Mouse (Mus musculus) MEL (cell line): ENCODE data around the gene Ddx49. TPM values are rescaled to one million over a fixed set of nuclear protein-coding genes. Genes with fewer than 3 reads are reported as not detected.

Experiments used
- DNase-seq: peaks from one replicate; pipeline ENCODE4 v3.0.0; 2011; ENCODE audit warnings: low read depth, low spot score
- H3K27ac ChIP-seq: 2 replicates; pipeline ENCODE4 v1.5.1; 2012; ENCODE audit warnings: low read depth, mild to moderate bottlenecking, control low read depth, low read length, moderate library complexity; ENCODE audit not compliant: control insufficient read depth
- H3K27me3 ChIP-seq, 2 experiments: fragments of 150-350 bp in 1 of 2; sonication (generic) in 1 of 2; 2 replicates each; pipeline ENCODE4 v1.6.1; 2012; ENCODE audit warnings: low read length in 2 of 2, mild to moderate bottlenecking in 2 of 2, improper control_type of control experiment in 1 of 2, moderate library complexity in 1 of 2; ENCODE audit not compliant: insufficient read depth in 2 of 2, control insufficient read depth in 1 of 2
- H3K36me3 ChIP-seq, 2 experiments: 2 replicates each; pipeline ENCODE4 v1.6.1; 2012 to 2014; ENCODE audit warnings: low read length in 2 of 2, improper control_type of control experiment in 1 of 2, inconsistent platforms in 1 of 2, mild to moderate bottlenecking in 1 of 2; ENCODE audit not compliant: insufficient read depth in 2 of 2, control insufficient read depth in 1 of 2
- H3K4me1 ChIP-seq, 2 experiments: fragments of 150-350 bp in 1 of 2; sonication (generic) in 1 of 2; 2 replicates each; pipeline ENCODE4 v1.6.1; 2012; ENCODE audit warnings: low read length in 2 of 2, improper control_type of control experiment in 1 of 2, mild to moderate bottlenecking in 1 of 2; ENCODE audit not compliant: insufficient read depth in 2 of 2, control insufficient read depth in 1 of 2
- H3K4me3 ChIP-seq, 2 experiments: fragments of 150-350 bp in 1 of 2; sonication (generic) in 1 of 2; 2 replicates each; pipeline ENCODE4 v1.5.1; 2012; ENCODE audit warnings: low read depth in 2 of 2, low read length in 2 of 2, mild to moderate bottlenecking in 2 of 2, moderate library complexity in 2 of 2, control low read depth in 1 of 2, improper control_type of control experiment in 1 of 2; ENCODE audit not compliant: control insufficient read depth in 1 of 2, insufficient read depth in 1 of 2
- H3K79me2 ChIP-seq: 2 replicates; pipeline ENCODE4 v1.6.1; 2012; ENCODE audit warnings: mild to moderate bottlenecking, low read length, moderate library complexity; ENCODE audit not compliant: control insufficient read depth, poor library complexity, insufficient read depth
- H3K9ac ChIP-seq: 2 replicates; pipeline ENCODE4 v1.6.1; 2012; ENCODE audit warnings: low read depth, mild to moderate bottlenecking, control low read depth, low read length, moderate library complexity; ENCODE audit not compliant: control insufficient read depth, poor library complexity, severe bottlenecking
- H3K9me3 ChIP-seq: fragments of 150-350 bp; sonication (generic); replicated peaks from 2 replicates; pipeline ENCODE4 v1.6.1; 2012; ENCODE audit warnings: mild to moderate bottlenecking, low read length, improper control_type of control experiment, moderate library complexity; ENCODE audit not compliant: insufficient read depth
- BHLHE40 ChIP-seq: IDR thresholded peaks from 2 replicates; pipeline ENCODE4 v1.6.1; 2012; ENCODE audit warnings: low read depth, mild to moderate bottlenecking, inconsistent platforms, low read length, improper control_type of control experiment, borderline replicate concordance
- CTCF ChIP-seq, 3 experiments: IDR thresholded peaks in 2 of 3; conservative IDR thresholded peaks in 1 of 3; 2 replicates each; pipeline ENCODE4 v1.5.1; 2011 to 2012; ENCODE audit warnings: low read length in 3 of 3, low read depth in 2 of 3, mild to moderate bottlenecking in 2 of 3, improper control_type of control experiment in 1 of 3, inconsistent platforms in 1 of 3, mixed read lengths in 1 of 3, moderate library complexity in 1 of 3; ENCODE audit not compliant: control insufficient read depth in 1 of 3, insufficient read depth in 1 of 3, poor library complexity in 1 of 3, severe bottlenecking in 1 of 3
- ELF1 ChIP-seq: IDR thresholded peaks from 2 replicates; pipeline ENCODE4 v1.6.1; 2014; ENCODE audit warnings: low read depth, mild to moderate bottlenecking, inconsistent platforms, low read length, improper control_type of control experiment, moderate library complexity
- EP300 ChIP-seq, 2 experiments: IDR thresholded peaks; 2 replicates each; pipeline ENCODE4 v1.6.1; 2011; ENCODE audit warnings: improper control_type of control experiment in 2 of 2, low read length in 2 of 2, low read depth in 1 of 2, mild to moderate bottlenecking in 1 of 2
- GABPA ChIP-seq: IDR thresholded peaks from 2 replicates; pipeline ENCODE4 v1.6.1; 2012; ENCODE audit warnings: low read depth, mild to moderate bottlenecking, inconsistent platforms, low read length, improper control_type of control experiment, moderate library complexity
- GATA1 ChIP-seq: IDR thresholded peaks from 2 replicates; pipeline ENCODE4 v1.6.1; 2011; ENCODE audit warnings: low read depth, low read length, improper control_type of control experiment
- JUND ChIP-seq: IDR thresholded peaks from 2 replicates; pipeline ENCODE4 v1.6.1; 2011; ENCODE audit warnings: low read depth, mild to moderate bottlenecking, improper control_type of control experiment, low read length
- MAFK ChIP-seq: IDR thresholded peaks from 2 replicates; pipeline ENCODE4 v1.6.1; 2011; ENCODE audit warnings: low read depth, mild to moderate bottlenecking, low read length, improper control_type of control experiment, borderline replicate concordance
- MEF2A ChIP-seq: IDR thresholded peaks from 2 replicates; pipeline ENCODE4 v1.6.1; 2014; ENCODE audit warnings: low read depth, mild to moderate bottlenecking, inconsistent platforms, low read length, improper control_type of control experiment; ENCODE audit not compliant: poor library complexity, insufficient replicate concordance, severe bottlenecking; ENCODE audit errors: extremely low read depth
- NELFE ChIP-seq: IDR thresholded peaks from 2 replicates; pipeline ENCODE4 v1.6.1; 2011; ENCODE audit warnings: low read depth, low read length, improper control_type of control experiment
- RAD21 ChIP-seq: IDR thresholded peaks from 2 replicates; pipeline ENCODE4 v1.6.1; 2011; ENCODE audit warnings: mild to moderate bottlenecking, low read depth, low read length, improper control_type of control experiment
- RCOR1 ChIP-seq: IDR thresholded peaks from 2 replicates; pipeline ENCODE4 v1.6.1; 2012; ENCODE audit warnings: low read depth, mild to moderate bottlenecking, inconsistent platforms, low read length, improper control_type of control experiment
- SMC3 ChIP-seq: IDR thresholded peaks from 2 replicates; pipeline ENCODE4 v1.6.1; 2011; ENCODE audit warnings: low read depth, low read length, improper control_type of control experiment
- TBP ChIP-seq: IDR thresholded peaks from 2 replicates; pipeline ENCODE4 v1.8.0; 2011; ENCODE audit warnings: low read depth, low read length, improper control_type of control experiment
- ZKSCAN1 ChIP-seq: IDR thresholded peaks from 2 replicates; pipeline ENCODE4 v1.6.1; 2012; ENCODE audit warnings: low read depth, mild to moderate bottlenecking, inconsistent platforms, low read length, improper control_type of control experiment, moderate library complexity
- ZMIZ1 ChIP-seq: IDR thresholded peaks from 2 replicates; pipeline ENCODE4 v1.6.1; 2012; ENCODE audit warnings: low read depth, mild to moderate bottlenecking, inconsistent platforms, low read length, improper control_type of control experiment, moderate library complexity
- polyA plus RNA-seq, 2 experiments: library from polyadenylated mRNA; stranded (reverse) in 1 of 2; unstranded in 1 of 2; fragments of >175 nt in 1 of 2; fragments of >200 nt in 1 of 2; gene quantifications; 2 replicates each; pipeline versions ENCODE4 v1.2.1 to v1.2.4; 2012; ENCODE audit warnings: low replicate concordance in 2 of 2, low read depth in 1 of 2; ENCODE audit not compliant: insufficient read length in 2 of 2, insufficient read depth in 1 of 2, missing spikeins in 1 of 2
- total RNA-seq: library from RNA; depleted of rRNA; stranded (reverse); fragments of 300-350 nt; gene quantifications from 2 replicates; pipeline ENCODE4 v1.2.3, GENCODE M21; 2012

The Ddx49 gene
- total and polyA plus RNA-seq, 3 experiments = 102 to 116 TPM; not detected in 1

- DNase-seq = no peak
- Histone ChIP-seq H3K27me3 (no peaks in the 10 kb centered on the region), H3K9me3 (no peaks in the 10 kb centered on the region), H3K36me3 (peaks cover 13 to 35% of the 10 kb centered on the region in 2 experiments), H3K27ac (no peak overlapping the region)
- TF ChIP-seq JUND (no peak), CTCF (IDR thresholded peaks at IDR 0.05 in 2 of 3, conservative IDR thresholded peaks at IDR 0.05 in 1 of 3; ENCODE audit: control insufficient read depth in 1 of 3, insufficient read depth in 1 of 3, low read depth in 2 of 3, low read length in 3 of 3, poor library complexity in 1 of 3, severe bottlenecking in 1 of 3) (no peak), TBP (no peak), ZMIZ1 (no peak), ELF1 (no peak), RCOR1 (no peak), ZKSCAN1 (no peak), MEF2A (no peak), SMC3 (no peak), GABPA (no peak), BHLHE40 (no peak), EP300 (IDR thresholded peaks at IDR 0.05; ENCODE audit: low read depth in 1 of 2, low read length in 2 of 2) (no peak), MAFK (no peak), NELFE (no peak)
- TF ChIP-seq, all 39 proteins: peak for 0
- Histone ChIP-seq H3K79me2 (peaks cover 50% of the 10 kb centered on the region), H3K4me1 (peaks cover 7 to 21% of the 10 kb centered on the region in 2 experiments), H3K9ac (no peak overlapping the region), H3K4me3 (no peak overlapping the region)
These were observed 42.0 kb upstream of the Ddx49 start for GRCm38 (mm10) chr8:70344279-70344678.

- DNase-seq = peak; percentile 51
- H3K27me3 ChIP-seq = no peaks in the 10 kb centered on the region
- peaks cover 7 to 21% of the 10 kb centered on the region in 2 experiments for H3K4me1 ChIP-seq
- H3K9me3 ChIP-seq = no peaks in the 10 kb centered on the region
- H3K27ac ChIP-seq = no peak overlapping the region
- H3K79me2 ChIP-seq = peaks cover 44% of the 10 kb centered on the region
- no peak overlapping the region for H3K9ac ChIP-seq
- no peak overlapping the region for H3K4me3 ChIP-seq
- peak; percentile 32 for TF ChIP-seq RAD21
- peak; percentile 32 to 55 (median 47); a peak in 5 of 6 replicates for TF ChIP-seq CTCF (IDR thresholded peaks at IDR 0.05 in 2 of 3, conservative IDR thresholded peaks at IDR 0.05 in 1 of 3; ENCODE audit: control insufficient read depth in 1 of 3, insufficient read depth in 1 of 3, low read depth in 2 of 3, low read length in 3 of 3, poor library complexity in 1 of 3, severe bottlenecking in 1 of 3)
- TF ChIP-seq SMC3 = peak; percentile 30
- TF ChIP-seq GATA1 = no peak
- H3K36me3 ChIP-seq = peaks cover 13 to 33% of the 10 kb centered on the region in 2 experiments
These were observed 41.4 kb upstream of the Ddx49 start for GRCm38 (mm10) chr8:70343696-70344095.
